ENCODE assay signal across 23 mouse cellular contexts in the genomic region with DNA sequence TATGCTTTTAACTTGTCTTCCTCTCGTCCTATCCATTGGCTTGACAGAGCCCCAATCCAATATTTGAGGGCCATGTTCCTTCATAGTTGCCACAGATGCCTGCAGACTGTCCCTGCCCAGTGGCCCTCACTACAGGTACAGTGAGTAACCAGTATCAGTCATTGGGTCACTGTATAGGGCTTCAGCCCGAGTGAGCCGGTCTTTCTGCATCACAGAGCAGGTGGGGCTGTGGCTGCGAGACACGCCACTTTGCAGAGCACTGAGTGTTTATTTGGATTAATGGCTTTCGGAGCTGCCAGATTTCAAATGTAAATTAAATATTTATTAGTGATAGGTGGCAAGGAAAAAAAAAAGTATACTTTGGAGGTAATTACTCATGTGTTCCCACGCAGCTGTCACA.
"Had no signal": no experiment of that assay in that cellular context is flagged by ENCODE, and none has a peak within 500 bp of the region (broad histone marks: within the 10 kb centered on the region; RNA-seq: fewer than 3 reads in every experiment).

No protein-coding gene starts in this region.

- H3K4me3 ChIP-seq: gastrocnemius, adult 2 months; heart, embryonic 10.5 days; heart, embryonic 12.5 days; hindbrain, embryonic 10.5 days; hindbrain, embryonic 13.5 days; intestine, embryonic 15.5 days; limb, embryonic 12.5 days; limb, embryonic 15.5 days had no signal

- H3K4me1 ChIP-seq: heart, embryonic 10.5 days; heart, embryonic 12.5 days; hindbrain, embryonic 13.5 days; intestine, embryonic 15.5 days had no signal

- H3K9ac ChIP-seq: heart, embryonic 12.5 days; hindbrain, embryonic 13.5 days; intestine, embryonic 15.5 days; limb, embryonic 12.5 days; limb, embryonic 15.5 days had no signal

- H3K36me3 ChIP-seq: heart, embryonic 10.5 days; heart, embryonic 12.5 days; hindbrain, embryonic 10.5 days; hindbrain, embryonic 13.5 days; intestine, embryonic 15.5 days; limb, embryonic 12.5 days; limb, embryonic 15.5 days had no signal

- H3K9me3 ChIP-seq: heart, embryonic 10.5 days; heart, embryonic 12.5 days; hindbrain, embryonic 10.5 days; hindbrain, embryonic 13.5 days; intestine, embryonic 15.5 days; limb, embryonic 12.5 days; limb, embryonic 15.5 days had no signal

- H3K27me3 ChIP-seq: heart, embryonic 12.5 days; hindbrain, embryonic 13.5 days; intestine, embryonic 15.5 days; limb, embryonic 12.5 days; limb, embryonic 15.5 days had no signal

- ATAC-seq: forebrain, embryonic 16.5 days; hindbrain, embryonic 16.5 days; inflammation-experienced regulatory T-cells, adult 6 months; intestine, embryonic 15.5 days; intestine, postnatal 0 days had no signal

- H3K4me2 ChIP-seq: heart, embryonic 12.5 days; hindbrain, embryonic 13.5 days; intestine, embryonic 15.5 days; limb, embryonic 12.5 days; limb, embryonic 15.5 days had no signal

- DNase-seq: gastrocnemius, adult 2 months; gastrocnemius, postnatal 10 days; gastrocnemius, postnatal 25 days; heart, postnatal 10 days; heart, postnatal 4 days; kidney, adult 18-20 months; kidney, adult 8-10 months; kidney, postnatal 14 days; kidney, postnatal 36 days; layer of hippocampus, adult 9-11 months; layer of hippocampus, postnatal 36 days; left cerebral cortex, postnatal 4 days had no signal

- H3K27ac ChIP-seq: gastrocnemius, adult 2 months; heart, embryonic 10.5 days; hindbrain, embryonic 10.5 days; hindbrain, embryonic 13.5 days; intestine, embryonic 15.5 days; limb, embryonic 12.5 days; limb, embryonic 15.5 days had no signal
